Mouse (Mus musculus) neural tube, embryonic 12.5 days (tissue): Measurements from ENCODE around the gene Bcl2a1b. TPM values are rescaled to one million over a fixed set of nuclear protein-coding genes. Genes with fewer than 3 reads are reported as not detected.
"Not testable (repeated sequence)": the region's sequence is repeated elsewhere in the genome, so short reads cannot be mapped to it uniquely, and the experiment has no call there.

Experiments
- ATAC-seq: fragments of 200-750 bp; cut with Nextera tagmentation; 2 replicates; pipeline ENCODE4 v1.8.0; 2017; ENCODE audit warnings: low read depth, mild to moderate bottlenecking, moderate TSS enrichment, moderate library complexity; ENCODE audit not compliant: low FRiP score
- H3K27ac ChIP-seq: fragments of 300-500 bp; sonication (generic); 2 replicates; pipeline ENCODE4 v1.5.1; 2016
- H3K27me3 ChIP-seq: fragments of 300-500 bp; sonication (generic); replicated peaks from 2 replicates; pipeline ENCODE4 v1.6.1; 2016; ENCODE audit warnings: mild to moderate bottlenecking
- H3K36me3 ChIP-seq: fragments of 300-500 bp; sonication (generic); 2 replicates; pipeline ENCODE4 v1.6.1; 2016; ENCODE audit warnings: mild to moderate bottlenecking
- H3K4me1 ChIP-seq: fragments of 300-500 bp; sonication (generic); 2 replicates; pipeline ENCODE4 v1.6.1; 2016
- H3K4me2 ChIP-seq: fragments of 300-500 bp; sonication (generic); replicated peaks from 2 replicates; pipeline ENCODE4 v1.6.1; 2016; ENCODE audit warnings: mild to moderate bottlenecking
- H3K4me3 ChIP-seq: fragments of 300-500 bp; sonication (generic); 2 replicates; pipeline ENCODE4 v1.5.1; 2016
- H3K9ac ChIP-seq: fragments of 300-500 bp; sonication (generic); 2 replicates; pipeline ENCODE4 v1.6.1; 2016; ENCODE audit warnings: mild to moderate bottlenecking
- H3K9me3 ChIP-seq: fragments of 300-500 bp; sonication (generic); 2 replicates; pipeline ENCODE4 v1.6.1; 2016; ENCODE audit warnings: mild to moderate bottlenecking
- WGBS: fragments of 180-500 bp; shearing (Covaris S2); methylation state at CpG from one replicate; pipeline ENCODE4 v1.1.7; 2016; 5-methylcytosine and 5-hydroxymethylcytosine counted together
- polyA plus RNA-seq: library from polyadenylated mRNA; unstranded; fragments of >200 nt; fragmentation: Nextera tagmentation; extraction: Ambion mirVana; gene quantifications from 2 replicates; pipeline ENCODE4 v1.2.1, GENCODE M21; 2016

The Bcl2a1b gene
- polyA plus RNA-seq: 1.0 TPM in 1 of 2 replicates, not detected in the other

DNA sequence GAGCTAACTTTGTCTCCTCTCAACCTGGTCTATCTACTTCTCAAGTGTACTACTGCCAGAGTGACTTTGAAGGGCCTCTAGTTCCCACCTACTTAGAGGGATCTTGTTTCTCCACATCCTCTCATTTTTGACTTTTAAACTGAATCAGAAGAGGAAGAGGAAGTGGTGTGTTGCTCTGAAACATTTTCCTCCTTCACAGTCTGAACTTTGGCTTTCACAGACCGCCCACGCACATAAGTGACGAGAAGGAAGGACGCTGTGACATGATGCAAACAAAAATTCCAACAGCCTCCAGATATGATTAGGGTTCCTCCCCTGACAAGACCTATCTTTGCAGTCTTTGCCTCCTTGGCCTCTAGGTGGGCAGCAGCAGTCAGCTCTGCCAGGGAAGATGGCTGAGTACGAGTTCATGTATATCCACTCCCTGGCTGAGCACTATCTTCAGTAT lies at the start of gene Bcl2a1b, which contains the start of gene Gm29094:
Bcl2a1b (plus strand) TSS at position 241 of the 448 bp plus-strand sequence.
Gm29094 (plus strand) TSS at position 411 of the 448 bp plus-strand sequence.
- not testable (repeated sequence) for H3K36me3 ChIP-seq, H3K9me3 ChIP-seq, H3K4me2 ChIP-seq, H3K4me3 ChIP-seq, H3K27ac ChIP-seq, ATAC-seq, H3K4me1 ChIP-seq, H3K27me3 ChIP-seq, H3K9ac ChIP-seq
- 97% methylated on average over 5 of the region's 5 CpGs for WGBS

DNA sequence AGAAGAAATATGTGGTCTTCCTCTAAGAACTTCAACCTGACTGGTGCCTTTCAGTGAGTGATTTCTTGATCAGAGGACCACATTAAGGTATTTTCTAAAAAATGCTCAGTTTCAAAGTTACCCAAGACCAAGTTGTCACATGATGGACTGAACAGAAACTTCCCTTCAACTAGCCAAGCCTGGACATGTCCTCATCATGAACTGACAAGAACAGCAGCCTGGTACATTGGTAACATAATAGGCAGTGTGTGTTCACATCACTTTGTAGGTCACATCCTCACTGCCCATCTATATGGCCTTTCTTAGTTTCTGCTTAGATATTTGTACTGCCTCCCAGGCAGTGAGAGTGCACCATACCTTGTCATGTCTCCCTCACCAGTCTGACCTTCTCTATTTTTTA lies 26.5 kb upstream of the Bcl2a1b start:
- not testable (repeated sequence) for H3K27ac ChIP-seq, H3K9me3 ChIP-seq, H3K4me1 ChIP-seq, ATAC-seq, H3K4me3 ChIP-seq, H3K4me2 ChIP-seq, H3K27me3 ChIP-seq, H3K9ac ChIP-seq, H3K36me3 ChIP-seq

DNA sequence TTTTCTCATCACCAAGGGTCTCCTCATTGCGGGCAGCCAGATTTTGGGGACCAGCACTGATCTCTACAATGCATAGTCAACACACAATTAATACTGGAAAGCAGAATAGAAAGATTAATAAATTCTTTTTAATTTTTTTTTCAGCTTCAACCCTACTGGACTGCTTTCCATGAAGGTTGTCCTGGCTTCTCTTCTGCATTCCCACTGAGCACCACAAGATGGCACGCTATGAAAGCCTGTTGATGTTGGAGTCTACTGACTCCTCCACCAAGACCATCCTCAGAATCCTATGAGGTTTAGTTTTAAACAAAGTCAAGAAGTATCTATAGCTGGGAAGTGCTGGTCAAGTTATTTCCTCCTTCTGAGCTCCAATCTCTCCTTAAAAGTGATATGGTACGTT lies 20.2 kb upstream of the Bcl2a1b start:
- H3K4me3 ChIP-seq, ATAC-seq, H3K4me1 ChIP-seq, H3K4me2 ChIP-seq, H3K27ac ChIP-seq, H3K9ac ChIP-seq, H3K9me3 ChIP-seq, H3K36me3 ChIP-seq, H3K27me3 ChIP-seq: not testable (repeated sequence)
- WGBS: 37% methylated on average over 3 of the region's 3 CpGs

DNA sequence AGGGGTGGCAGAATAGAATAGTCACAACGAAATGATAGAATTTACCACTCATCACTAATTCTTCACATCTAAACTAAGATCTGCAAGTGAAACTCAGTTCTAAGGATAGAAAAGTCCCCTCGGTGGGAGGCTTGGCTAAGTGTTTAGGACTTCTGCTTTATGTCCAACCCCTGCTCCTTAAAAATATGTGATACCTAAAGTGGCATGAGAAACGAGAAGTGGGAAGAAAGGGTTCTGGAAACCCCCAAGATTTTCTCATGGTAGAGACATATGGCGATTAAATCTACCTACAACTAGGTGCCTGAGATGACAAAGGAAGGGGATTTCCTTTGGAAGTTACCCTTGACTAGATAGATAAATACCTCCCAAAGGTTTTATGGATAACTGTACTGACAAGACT lies 19.5 kb upstream of the Bcl2a1b start:
- not testable (repeated sequence) for H3K27me3 ChIP-seq, H3K9me3 ChIP-seq, H3K9ac ChIP-seq, H3K4me2 ChIP-seq, H3K36me3 ChIP-seq, ATAC-seq, H3K4me1 ChIP-seq, H3K27ac ChIP-seq, H3K4me3 ChIP-seq
- 83% methylated on average over 4 of the region's 4 CpGs for WGBS

DNA sequence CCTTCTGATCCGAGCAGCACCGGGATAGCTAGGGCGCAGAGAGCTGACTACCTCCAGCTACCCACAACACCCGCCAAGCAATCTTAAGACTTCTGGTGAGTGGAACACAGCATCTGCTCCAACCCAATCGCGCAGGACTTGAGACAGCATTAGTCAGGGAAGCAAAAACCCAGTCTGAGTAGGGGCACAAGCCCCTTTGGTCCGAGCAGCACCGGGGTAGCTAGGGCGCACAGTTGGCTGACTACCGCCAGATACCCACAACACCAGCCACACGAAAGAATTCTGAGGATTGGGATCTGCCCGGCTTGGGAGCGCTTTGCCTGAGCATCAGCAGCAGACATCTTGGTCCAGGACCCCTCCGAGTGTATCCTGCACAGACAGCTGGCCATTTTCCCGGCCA lies 12.0 kb upstream of the Bcl2a1b start:
- 79% methylated on average over 15 of the region's 15 CpGs for WGBS
- not testable (repeated sequence) for ATAC-seq, H3K4me1 ChIP-seq

DNA sequence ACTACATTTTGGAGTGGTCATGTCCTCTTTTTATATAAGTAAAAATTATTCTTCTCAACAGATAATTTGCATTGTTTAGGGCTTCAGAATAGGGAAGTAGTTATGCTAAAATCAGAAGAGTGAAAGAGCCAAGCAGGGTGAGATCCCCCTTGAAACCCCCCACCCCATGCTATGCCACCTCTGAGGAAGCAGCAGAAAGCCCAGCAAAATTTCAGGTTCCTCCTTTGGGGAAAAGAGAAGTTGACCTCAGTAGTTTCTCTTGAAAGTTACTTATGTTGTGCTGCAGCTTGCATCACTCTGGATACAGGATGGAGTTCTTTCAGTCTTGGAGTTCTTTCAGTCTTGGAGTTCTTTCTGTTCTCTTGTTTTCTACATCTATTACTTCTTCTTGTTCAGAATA lies 3.5 kb upstream of the Bcl2a1b start:
- not testable (repeated sequence) for H3K9ac ChIP-seq, H3K4me2 ChIP-seq, H3K27ac ChIP-seq, H3K4me3 ChIP-seq, H3K27me3 ChIP-seq, H3K4me1 ChIP-seq, H3K9me3 ChIP-seq, ATAC-seq, H3K36me3 ChIP-seq

More for the DNA sequence above, 12.0 kb upstream of the Bcl2a1b start:
- not testable (repeated sequence) for H3K4me3 ChIP-seq, H3K36me3 ChIP-seq, H3K27me3 ChIP-seq, H3K4me2 ChIP-seq, H3K9me3 ChIP-seq, H3K9ac ChIP-seq, H3K27ac ChIP-seq

DNA sequence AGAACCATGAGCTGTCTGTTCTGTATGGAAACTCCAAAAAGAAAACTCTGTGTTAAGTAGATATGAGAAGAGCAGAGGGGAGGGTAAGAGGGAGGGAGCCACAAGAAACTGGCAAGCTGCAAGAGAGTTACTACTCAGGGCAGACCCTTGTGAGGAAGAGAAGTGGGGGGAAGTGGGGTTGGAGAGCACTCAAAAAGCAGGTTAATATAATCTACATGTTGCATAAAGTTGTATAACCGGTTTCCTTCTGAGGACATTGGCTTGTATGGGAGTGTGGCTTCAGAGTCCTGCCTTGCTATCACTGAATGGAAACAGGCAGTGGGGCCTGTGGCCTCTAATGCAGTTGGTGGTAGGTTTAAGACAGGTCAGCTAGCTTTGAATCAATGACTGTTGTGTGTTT lies 1.5 kb upstream of the Bcl2a1b start:
- not testable (repeated sequence) for H3K9me3 ChIP-seq, H3K9ac ChIP-seq, H3K4me1 ChIP-seq, H3K4me2 ChIP-seq, H3K27me3 ChIP-seq, H3K27ac ChIP-seq, H3K4me3 ChIP-seq, ATAC-seq, H3K36me3 ChIP-seq
- 71% methylated on average over 1 of the region's 1 CpGs for WGBS

DNA sequence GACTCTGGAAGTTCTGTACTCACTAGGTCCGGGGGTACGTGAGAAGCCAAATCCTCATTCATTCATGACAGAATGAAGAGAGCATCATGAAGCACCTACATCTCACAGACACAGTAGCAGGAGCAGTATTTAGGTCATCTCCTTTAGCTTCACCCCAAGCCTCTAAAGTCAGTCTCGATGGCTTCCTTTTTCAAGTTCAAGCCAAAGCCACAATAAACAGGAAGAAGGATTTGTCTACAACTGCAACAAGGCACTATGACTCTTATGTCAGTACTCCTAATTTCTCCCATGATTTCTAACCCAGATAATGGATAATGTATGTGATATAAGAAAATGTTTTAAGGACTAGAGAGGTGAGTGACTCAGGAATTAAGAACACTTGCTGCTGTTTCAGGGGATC lies 660 bp upstream of the Bcl2a1b start:
- ATAC-seq, H3K9me3 ChIP-seq, H3K36me3 ChIP-seq, H3K9ac ChIP-seq, H3K27me3 ChIP-seq, H3K4me2 ChIP-seq, H3K4me3 ChIP-seq, H3K4me1 ChIP-seq, H3K27ac ChIP-seq: not testable (repeated sequence)
- 95% methylated on average over 3 of the region's 3 CpGs for WGBS

DNA sequence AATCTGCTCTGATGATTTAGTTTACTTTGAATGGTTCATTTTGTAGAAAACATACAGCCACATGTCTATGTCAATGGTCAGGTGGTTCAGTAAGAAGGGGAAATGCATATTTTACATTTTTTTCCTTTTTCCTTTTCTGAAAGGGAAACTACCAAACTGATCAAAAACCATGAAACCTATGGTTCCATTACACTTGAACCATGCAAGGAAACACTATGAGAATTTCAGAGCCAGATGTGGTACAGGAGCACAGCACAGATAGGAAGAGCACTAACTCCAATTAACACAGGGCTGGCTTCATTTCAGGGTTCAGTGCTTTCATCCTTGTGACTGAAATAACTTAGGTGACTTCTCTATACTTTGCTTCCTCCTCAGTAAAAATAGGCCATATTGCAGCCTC lies 3.2 kb downstream of the Bcl2a1b start:
- not testable (repeated sequence) for H3K36me3 ChIP-seq, ATAC-seq, H3K9me3 ChIP-seq, H3K4me2 ChIP-seq, H3K27me3 ChIP-seq, H3K4me1 ChIP-seq, H3K9ac ChIP-seq, H3K4me3 ChIP-seq, H3K27ac ChIP-seq

DNA sequence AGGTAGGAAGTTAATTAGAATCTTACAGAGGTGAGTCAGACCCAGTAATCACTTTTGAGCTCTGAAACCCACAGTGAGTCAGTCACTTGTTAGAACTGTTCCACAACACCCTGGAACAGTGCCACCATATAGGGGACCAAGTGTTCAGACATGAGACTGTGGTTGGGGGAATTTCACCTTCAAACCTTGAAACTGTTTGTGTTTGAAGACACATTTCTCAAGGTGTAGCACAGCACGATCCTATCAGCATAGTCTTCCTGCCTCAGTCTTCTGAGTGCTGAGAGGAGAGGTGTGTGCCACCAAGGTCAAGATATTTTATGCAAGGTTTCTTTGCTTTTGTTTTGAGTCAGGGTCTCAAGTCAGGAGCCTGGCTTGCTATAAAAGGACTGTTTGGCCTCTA lies 9.9 kb downstream of the Bcl2a1b start:
- not testable (repeated sequence) for H3K4me3 ChIP-seq, ATAC-seq, H3K9me3 ChIP-seq, H3K4me1 ChIP-seq, H3K9ac ChIP-seq, H3K27me3 ChIP-seq, H3K4me2 ChIP-seq, H3K27ac ChIP-seq, H3K36me3 ChIP-seq
- 89% methylated on average over 1 of the region's 1 CpGs for WGBS

DNA sequence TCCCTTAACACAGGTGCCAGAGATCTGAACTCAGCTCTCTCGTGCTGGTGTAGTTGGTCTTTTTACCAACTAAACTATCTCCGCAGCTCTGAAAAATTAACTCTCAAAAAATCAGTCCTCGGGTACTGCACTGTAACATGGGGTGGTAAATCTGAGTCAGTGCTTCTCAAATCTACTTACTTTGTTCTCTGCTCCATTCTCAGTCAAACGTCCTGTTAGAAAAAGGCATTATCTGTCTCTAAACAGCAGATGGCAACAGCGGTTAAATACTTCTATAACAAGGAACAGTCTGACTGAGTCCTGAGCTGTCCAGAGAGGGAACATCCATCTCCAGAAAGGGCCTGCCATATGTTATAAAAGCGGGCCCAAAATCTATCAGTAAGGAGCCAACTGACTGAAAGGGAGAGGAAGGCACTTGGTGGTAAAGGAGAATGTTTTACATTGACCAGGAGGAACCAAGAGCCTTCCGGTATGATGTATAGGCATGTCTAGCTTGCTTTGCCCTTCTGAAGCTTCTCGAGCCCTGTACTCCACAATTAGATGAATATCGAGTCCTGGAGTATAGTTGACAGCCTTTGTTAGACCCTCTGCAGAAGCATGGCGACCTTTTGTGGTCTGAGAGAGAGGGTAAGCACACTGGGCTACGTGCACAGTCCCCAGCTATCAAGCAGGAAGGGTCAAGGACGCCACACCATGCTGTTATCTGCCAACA lies 11.5 kb downstream of the Bcl2a1b start, which contains the start of gene Mthfs:
Mthfs (plus strand) TSS at position 324 of the 712 bp plus-strand sequence.
- not testable (repeated sequence) for H3K36me3 ChIP-seq, H3K9ac ChIP-seq, H3K9me3 ChIP-seq, H3K27ac ChIP-seq, H3K27me3 ChIP-seq, H3K4me1 ChIP-seq
- 26% methylated on average over 10 of the region's 12 CpGs for WGBS
- peak; percentile 72 for ATAC-seq
- Histone ChIP-seq H3K4me3 (peak within 1 kb of the TSS; percentile 27; the same call in 1 of the 2 replicates), H3K4me2 (peak within 1 kb of the TSS; percentile 49)

DNA sequence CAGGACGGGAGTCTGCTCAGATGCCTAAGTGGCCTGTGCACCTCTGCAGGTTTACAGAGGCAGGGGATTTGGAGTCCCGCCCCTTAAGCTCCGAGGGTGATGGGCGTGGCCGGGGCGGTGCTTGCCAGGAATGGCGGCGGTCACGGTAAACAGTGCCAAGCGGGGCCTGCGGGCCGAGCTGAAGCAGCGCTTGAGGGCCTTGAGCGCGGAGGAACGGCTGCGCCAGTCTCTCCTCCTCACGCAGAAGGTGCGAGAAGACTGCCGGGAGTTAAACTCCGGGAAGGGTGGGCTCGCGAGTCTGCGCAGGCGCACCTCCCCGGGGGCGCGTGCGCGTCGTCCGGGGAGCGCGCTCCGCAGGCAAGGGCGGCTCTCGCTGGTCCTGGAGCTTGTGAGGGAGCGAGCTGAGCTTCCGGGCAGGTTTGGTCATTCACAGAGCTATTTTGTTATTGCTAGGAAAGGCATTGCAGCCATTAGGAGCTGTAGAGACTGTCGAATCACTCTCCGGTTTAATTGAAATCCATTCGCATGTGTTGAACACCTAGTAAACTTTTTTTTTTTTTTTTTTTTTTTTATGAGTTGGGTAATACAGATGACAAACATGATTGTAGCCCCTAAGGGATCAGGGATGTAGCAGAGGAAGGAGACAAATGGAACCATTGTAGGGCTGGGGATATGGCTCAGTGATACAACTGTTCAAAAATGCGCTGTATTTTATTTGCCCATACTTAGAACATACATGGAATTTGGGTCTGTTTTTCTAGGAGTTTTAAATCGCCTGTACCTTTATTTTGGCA lies 12.3 kb downstream of the Bcl2a1b start:
- H3K4me3 ChIP-seq: peak overlapping the region; percentile 27; the same call in 1 of the 2 replicates
- ATAC-seq: peak; percentile 96
- peak overlapping the region; percentile 42 for H3K4me2 ChIP-seq
- not testable (repeated sequence) for H3K9ac ChIP-seq, H3K4me1 ChIP-seq, H3K27me3 ChIP-seq, H3K36me3 ChIP-seq, H3K9me3 ChIP-seq, H3K27ac ChIP-seq
- 4% methylated on average over 20 of the region's 44 CpGs for whole genome bisulfite sequencing

DNA sequence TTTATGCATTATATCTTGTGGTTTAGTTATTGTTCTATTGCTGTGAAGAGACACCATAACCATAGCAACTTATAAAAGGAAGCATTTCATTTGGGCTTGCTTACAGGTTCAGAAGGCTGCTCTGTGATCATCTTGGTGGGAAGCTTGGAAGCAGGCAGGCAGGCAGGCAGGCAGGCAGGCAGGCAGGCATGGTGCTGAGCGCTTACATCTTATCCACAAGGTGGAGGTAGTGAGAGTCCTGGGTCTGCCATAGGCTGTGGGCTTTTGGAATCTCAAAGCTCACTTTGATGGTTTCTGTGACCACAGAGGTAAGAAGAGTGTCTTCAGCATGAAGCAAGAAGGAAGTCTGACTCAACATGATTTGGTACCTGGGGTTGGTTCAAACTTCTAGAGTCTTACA lies 13.4 kb downstream of the Bcl2a1b start:
- not testable (repeated sequence) for H3K9me3 ChIP-seq, H3K9ac ChIP-seq, H3K4me3 ChIP-seq, H3K4me2 ChIP-seq, ATAC-seq, H3K27me3 ChIP-seq, H3K27ac ChIP-seq, H3K4me1 ChIP-seq, H3K36me3 ChIP-seq
- 35% methylated on average over 1 of the region's 1 CpGs for WGBS
